Mouse (Mus musculus) cerebellum, adult 8-10 months (tissue): Measurements from ENCODE around the gene Trim71.
A peak's percentile ranks its signal among the peaks of the same experiment; 100 is the strongest.

Experiments used
- DNase-seq: peaks from one replicate; pipeline ENCODE4 v3.0.0; 2022

Gene Trim71

DNA sequence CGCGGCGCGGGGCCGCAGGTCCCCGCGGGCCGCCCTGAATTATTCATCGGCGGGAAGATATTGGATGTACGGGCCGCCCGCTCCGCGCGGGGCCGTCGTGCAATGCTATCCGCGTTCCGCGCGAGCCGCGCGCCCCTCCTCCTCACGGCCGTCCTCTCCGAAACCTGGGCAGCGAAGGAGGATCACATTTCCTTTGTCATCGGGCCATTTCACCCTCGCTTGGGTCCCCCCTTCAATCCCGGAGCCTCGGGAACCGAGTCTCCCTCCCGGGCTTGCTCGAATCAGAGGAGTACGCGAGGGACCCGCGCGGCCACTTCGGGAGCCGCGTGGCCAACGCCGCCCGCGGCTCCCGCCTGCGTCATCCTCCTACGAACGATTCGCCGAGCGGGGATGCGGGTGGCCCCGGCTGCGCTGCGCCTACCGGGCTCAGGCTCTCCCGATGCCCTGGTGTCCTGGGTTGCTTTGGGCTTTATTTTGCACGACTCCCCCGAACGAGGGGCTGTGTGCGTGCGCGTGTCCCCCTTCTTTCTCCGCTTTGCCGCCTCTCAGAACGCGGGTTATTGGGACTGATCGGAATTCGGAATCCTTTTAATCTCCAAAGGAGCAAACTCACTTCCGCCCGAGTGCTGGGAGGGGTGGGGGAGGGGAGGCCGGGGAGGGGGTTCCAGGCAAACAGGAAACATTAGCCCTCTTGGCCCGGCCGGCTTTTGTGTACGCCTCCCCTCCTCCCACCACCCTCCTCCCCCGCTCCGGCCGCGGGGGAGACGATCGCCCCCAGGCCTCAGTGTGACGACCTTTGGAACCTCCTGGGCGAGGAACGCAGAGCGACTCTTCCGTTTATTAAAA, at the start of gene Trim71:
Gene Trim71, minus strand, starts transcription at position 609 of the 846 bp plus-strand sequence.
- DNase-seq, result no peak

DNA sequence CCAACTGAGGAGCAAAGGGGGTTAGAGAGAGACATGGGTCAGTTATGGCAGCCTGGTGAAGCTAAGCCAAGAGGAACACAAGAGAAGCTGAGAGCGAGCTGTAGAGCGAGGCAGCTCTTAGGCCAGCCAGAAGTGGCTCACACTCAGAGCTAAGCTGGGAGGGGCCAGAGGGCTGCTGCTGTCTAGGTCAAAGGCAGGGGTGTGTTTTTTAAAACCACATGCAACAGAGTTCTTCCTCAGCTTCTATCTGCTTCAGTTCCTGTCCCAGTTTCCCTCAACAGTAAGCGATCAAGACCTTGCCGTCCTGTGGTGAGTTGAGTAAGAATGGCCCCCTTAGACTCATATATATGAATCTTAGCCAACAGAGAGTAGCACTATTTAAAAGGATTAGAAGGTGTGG, 48.9 kb upstream of the Trim71 start:
- DNase-seq, result no peak

DNA sequence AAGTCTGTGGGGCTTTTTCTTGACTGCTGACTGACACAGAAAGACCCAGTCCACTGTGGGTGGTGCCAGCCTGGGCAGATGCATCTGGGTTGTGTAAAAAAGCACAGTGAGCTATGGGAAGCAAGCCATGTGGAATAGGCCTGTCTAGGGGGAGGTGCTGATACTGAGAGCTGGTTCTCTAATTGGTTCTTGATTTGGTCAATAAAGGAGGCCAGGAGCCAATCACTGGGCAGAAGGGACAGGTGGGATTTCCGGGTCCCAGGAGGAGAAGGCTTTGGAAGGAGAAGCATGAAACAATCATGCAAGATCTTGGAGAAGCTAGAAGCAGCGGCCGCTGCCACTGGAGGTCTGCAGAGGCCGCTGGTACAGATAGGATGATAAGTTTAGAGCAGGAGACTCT, 48.4 kb upstream of the Trim71 start:
- DNase-seq, result no peak

DNA sequence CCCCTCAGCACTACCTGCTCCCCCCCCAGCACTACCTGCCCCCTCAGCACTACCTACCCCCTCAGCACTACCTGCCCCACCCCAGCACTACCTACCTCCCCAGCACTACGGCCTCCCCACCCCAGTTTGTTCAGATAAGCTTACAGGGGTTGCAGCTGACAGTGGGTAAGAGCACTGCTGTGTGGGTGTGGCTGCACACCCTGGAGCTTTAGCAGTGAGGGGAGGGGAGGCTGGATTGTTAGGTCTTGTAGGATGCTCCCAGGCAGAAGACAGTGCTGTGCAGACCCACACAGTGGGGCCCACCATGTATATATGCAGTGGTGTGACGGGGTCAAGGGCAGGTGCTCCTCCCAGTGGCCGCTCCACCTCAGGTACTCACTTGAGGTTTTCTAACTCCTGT, 46.1 kb upstream of the Trim71 start:
- no peak for DNase-seq

DNA sequence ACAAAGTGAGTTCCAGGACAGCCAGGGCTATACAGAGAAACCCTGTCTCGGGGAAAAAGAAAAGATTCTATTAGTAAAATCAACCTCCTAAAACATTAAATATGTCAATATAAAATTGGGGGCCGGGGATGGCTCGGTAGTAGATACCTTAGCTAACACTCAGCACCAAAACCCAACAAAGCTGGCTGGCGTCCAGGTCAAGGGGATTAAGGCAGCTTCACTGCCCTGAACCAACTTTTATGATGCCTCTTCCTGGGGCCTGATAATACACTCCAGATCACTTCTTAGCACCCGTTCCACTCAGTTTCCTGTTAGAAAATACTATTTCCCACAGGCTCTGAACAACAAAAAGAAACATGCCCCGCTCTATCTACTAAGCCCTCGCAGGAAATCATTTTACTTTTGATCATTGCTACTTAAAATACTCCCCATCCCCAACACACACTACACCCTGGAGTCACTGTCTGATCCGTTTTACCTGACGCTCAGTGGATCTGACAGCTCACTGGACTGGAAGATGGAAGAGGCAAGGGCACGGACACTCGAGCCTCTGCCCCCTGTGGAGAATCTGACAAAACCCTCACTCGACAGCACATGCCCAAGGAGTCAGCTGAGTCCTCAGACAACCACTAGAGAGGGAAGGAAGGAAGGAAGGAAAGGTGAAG, 39.8 kb upstream of the Trim71 start:
- DNase-seq, result peak; percentile 38

DNA sequence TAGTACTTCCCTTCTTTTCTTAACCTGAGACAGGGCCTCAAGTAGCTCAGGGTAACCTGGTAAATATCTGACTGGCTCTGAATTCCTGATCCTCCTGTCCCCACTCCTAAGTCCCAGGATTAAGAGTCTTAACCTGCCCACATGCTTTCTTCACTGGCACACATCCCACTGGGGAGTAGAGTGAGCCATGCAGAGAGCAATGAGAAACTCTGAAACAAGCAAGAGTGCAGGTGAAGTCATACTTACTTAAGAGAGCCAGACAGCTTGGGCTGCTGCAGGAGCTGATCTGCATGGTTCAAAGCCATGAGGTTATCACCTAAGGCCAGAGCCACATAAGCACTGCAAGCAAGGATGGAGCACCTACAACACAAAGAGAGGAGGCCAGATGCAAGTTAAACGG, 36.9 kb upstream of the Trim71 start:
- no peak for DNase-seq

DNA sequence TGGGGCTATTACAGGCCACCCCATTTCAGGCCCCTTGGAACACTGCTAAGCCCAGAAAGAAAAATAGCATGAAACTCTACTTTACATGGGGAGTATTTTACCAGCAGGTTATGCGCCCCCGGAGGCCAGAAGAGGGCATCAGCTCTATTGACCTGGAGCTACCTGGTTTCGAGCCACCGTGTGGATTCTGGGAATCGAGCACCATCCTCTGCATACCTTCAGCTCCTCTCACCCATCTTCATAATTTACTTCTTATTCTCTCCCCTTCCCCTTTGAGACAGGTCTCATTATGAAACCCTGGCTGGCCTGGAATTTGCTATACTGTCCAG, 20.8 kb upstream of the Trim71 start:
- no peak for DNase-seq

DNA sequence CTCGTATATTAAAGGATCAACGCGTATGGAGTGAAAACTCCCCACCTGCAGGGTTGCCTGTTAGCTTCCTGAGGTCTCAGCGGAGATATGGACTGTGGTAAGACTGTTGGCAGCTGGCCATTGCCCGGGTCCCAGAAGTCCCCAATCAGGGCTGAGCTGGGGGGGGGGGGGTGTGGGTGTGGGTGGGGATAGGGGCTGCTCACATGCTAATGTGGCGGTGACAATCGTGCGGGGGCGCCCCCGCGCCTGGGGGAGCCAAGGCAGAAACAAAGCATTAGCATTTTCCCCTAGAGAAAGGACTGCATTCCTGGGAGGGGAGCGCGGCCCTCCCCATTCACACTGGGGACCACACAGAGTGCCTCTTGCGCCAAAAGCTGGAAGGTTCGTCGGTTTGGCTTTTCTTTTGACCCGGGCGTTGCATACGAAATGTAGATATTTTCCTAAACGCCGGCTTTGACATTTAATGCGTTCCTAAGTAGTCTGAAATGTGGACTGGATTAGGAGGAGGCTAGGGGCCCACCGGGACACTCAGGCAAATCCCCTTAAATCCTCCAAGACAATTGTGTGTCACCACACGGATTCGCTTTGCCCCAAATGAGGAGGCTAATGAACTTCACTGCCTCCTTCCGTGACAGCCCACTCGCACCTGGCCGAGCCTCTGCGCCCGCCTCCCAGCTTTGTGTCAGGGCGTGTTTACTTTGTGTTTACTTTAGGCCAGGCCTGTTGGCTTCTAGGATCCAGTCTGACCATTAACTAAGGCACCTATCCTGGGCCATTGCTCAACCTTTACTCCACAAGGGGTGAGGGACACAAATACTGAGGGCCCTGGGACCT, 20.2 kb upstream of the Trim71 start:
- no peak for DNase-seq

DNA sequence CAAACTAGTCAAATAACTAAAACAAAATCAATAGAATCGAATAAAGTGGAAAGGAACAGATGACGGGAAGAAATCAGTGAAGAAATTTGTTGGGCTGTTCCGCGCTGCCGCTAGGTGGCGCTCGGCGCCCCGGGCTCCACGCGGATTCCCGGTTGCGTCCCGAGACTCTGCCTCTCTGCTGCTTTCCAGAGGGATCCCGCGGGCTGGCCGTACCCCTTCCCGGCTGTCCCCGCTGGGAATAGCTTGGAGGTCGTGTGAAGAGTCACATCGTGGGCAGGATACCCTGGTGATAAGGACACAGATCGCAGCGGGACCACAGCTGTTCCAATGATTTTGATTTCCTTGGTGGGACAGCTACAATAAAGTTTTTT, 19.6 kb upstream of the Trim71 start:
- DNase-seq, result peak; percentile 43

DNA sequence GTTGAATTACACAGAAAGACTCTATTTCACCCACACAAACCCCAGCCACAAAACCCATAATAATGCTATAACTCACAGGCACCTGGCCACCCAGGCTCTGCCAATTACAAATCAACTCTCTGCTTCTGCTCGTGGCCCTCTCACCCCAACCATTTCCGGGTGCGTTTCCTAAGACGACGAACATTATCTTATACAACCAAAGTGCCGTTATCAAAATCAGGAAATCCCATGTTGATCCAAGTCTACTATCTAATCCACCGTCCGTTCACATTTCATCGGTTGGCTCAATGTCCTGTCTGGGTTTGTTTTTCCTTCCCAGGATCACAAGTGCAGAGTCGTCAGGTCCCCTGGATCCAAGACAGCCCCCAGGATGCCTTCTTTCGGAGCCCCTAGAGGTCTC, 14.5 kb upstream of the Trim71 start:
- no peak for DNase-seq

DNA sequence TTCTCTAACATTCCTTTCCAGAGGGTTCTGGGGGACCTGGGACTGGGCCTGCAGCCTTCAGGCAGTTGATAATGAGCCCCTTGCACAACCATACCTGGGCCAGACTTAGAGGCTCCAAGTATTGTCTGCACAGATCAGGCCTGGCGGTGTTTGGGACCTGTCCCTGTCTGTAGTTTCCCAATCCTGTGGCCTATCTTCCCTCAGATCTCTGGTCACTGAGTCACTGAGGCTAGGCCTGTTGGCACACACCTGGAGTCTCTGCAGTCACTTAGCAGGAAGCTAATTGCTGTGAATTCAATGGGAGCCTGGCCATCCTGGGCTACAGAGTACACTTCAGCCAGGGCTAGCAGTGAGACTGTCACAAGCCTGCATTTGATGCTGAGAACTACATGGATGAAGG, 11.8 kb upstream of the Trim71 start:
- no peak for DNase-seq

DNA sequence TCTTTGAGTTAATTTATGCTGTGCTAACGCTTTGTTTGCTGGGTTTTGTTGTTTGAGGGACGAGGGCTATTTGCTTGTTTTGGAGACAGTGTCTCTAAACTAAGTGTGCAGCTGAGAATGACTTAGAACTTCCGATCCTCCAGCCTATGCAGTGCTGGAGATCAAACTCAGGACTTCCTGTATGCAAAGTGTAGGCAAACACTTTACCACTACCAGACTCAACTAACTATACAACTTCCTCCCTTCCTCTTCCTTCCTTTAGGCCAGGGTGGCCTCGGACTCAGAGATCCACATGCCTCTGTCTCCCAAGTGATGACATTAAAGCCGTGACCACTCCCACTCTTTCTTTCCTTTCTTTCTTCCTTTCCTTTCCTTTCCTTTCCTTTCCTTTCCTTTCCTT, 9.4 kb upstream of the Trim71 start:
- no peak for DNase-seq

DNA sequence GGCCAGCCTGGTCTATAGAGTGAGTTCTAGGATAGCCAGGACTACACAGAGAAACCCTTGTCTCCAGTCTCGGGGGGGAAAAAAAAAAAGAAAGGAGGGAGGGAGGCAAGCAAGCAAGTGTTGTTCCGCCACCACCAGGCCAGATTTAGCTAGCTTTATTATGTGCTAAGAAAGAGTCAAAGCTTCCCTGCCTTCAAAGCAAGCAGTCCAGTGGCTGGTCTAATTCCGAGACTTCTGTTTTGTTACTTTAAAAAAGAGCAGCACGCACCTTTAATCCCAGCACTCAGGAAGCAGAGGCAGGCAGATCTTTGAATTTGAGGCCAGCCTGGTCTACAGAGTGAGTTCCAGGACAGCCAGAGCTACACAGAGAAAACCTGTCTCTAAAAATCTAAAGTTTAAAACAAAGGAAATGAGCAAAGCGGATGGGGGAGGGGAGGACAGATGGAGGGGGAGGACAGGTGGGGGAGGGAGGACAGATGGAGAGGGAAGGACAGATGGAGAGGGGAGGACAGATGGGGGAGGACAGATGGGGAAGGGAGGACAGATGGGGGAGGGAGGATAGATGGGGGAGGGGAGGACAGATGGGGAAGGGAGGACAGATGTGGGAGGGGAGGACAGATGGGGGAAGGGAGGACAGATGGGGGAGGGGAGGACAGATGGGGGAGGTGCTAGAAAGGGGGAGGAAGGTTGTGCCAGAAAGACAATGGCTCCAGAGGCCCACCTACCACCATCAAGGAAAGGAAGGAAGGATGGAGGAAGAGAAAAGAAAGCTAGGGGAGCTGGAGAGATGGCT, 4.7 kb upstream of the Trim71 start:
- no peak for DNase-seq

DNA sequence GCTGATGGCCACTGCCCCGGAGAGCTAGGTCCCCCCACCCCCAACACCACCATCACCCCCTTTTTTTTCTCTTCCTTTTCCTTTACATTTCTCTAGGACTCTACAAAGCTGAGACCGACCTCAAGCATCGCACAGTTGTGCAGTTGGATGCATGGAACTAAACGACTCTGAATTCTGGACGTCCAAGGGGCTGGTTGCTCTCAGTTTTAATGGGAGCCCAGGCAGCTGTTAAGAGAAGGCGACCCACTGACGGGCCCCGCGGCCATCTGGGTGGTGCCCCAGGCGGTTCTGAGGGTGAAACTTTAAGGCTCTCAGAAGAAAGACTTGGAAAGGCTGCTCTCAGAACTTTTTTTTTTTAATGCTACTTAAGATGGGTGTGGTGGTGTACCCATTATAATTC, 498 bp upstream of the Trim71 start:
- no peak for DNase-seq

DNA sequence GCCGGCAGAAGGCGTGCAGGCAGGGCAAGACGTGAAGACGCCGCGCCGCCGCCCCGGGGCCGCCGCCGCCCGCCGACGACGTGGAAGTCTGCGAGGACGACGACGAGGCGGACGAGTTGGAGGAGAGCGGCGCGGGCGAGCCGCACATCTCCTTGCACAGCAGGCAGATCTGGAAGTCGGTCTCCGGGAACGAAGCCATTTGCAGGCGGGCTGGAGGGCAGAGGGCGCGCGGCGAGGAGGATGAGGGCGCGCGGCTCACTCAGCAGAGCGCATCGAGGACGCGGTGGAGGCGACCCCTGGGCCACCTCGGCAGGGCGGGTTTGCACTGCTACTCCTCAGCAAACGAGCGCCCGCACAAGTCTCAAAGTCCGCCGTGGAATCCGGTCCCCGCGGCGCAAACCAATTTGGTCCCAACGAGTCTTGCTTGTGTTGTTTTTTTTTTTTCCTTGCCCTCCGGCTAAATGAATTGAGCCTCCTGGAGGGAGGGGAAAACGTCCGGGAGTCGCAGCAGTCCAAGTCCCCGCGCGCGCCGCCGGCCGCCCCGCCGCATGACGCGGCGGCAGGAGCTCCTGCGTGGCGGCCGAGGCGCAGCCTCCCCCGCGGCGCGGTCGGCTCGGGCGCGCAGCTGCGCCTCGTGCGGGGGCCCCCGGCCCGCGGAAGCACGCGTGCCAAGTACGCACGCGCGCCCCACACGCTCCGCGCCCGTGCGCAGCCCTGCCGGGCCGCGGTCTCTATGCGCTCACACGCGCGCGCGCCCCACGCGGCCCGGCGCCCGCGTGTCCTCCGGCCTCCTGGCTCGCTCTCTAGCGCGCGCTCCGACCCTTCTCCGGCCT, 1.0 kb downstream of the Trim71 start:
- DNase-seq, result no peak

DNA sequence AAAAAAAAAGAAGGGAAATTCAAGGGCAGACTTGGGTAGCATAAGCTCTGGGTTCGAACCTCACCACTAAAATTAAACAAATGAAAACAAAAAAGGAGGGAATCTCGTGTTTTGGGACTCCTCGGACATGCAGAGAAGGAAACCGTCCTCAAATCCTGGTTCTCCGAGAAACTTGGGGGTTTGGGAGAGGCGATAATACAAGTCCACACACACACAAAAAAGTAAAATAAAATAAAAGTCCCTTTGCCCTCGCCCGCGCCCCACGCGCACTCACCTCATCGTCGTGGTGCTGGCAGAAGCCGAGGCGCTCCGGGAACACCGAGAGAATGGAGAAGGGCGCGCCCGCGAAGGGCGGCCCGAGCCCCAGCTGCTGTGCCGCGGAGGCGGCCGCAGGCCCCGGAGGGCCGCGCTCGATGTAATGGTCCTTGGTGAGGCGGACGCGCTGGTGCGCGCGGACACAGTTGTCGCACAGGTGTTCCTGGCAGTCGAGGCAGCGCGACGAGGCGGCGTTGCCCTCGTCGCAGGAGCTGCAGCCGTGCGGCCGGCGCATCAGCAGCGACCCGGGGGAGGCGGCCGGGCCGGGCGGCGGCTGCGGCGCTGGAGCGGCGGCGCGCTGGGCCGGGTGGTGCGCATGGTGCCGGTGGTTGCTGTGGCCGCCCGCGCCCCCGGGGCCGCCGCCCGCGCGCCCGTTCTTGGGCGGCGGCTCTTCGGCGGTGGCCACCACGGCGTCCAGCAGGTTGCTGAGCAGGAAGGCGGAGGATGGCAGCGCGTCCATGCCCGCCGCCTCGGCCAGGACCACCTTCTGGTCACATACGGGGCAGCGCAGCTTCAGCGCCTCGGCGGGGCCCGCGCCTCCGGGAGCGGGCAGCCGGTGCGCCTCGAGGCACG, 1.9 kb downstream of the Trim71 start:
- no peak for DNase-seq

DNA sequence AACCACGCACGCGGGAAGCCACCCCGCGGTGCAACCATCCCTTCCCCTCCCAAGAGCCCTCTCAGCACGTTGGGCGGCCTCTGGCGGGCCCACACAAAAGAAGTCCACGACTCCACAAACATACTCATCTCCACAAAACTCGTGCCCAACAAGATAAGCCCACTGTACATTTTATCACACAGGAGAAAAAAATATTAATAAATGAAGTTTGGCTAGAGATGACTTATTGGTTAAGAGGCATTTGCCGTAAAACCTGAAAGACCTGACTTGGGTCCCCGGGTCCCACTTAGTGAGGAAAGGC, 2.5 kb downstream of the Trim71 start:
- no peak for DNase-seq

DNA sequence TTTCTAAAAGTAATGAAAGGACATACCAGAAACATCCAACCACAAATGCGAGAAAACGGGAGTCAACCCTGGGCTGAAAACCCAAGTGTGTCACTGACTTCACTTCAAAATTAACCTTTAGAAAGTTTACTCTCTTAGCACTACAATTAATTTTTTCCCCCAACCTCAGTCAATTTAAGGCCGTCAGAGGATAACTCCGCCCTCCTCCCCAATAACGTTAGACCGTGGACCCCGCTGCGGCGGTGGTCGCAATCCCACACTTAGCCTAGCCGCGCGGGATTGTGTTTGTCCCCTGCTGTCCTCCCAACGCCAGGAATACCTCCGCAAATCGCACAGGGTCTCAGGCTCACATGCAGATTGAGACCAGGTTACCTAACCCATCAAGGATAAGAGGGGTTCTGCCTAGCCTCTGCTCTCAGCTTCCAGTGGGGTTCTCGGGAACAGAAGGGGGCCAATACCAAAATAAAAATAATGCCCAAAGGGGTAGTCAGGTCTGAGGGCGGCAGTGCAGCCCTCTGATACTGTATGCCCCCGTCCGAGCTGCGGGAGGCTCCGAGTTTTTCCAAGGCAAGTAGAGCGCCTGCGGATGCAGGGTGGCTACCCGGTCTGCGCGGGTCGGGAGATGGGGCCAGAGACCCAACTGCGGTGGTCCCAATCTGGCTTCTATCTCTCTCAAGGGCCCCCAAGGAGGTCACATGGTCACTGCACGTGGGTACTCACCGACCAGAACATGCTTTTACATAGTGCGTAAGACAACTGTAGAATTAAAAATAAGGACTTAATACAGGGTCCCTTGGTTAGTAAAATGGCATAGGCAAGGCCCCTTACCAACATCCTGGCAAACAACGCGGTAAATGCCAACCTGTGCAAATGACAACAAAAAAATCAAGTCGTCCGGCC, 3.1 kb downstream of the Trim71 start:
- no peak for DNase-seq

DNA sequence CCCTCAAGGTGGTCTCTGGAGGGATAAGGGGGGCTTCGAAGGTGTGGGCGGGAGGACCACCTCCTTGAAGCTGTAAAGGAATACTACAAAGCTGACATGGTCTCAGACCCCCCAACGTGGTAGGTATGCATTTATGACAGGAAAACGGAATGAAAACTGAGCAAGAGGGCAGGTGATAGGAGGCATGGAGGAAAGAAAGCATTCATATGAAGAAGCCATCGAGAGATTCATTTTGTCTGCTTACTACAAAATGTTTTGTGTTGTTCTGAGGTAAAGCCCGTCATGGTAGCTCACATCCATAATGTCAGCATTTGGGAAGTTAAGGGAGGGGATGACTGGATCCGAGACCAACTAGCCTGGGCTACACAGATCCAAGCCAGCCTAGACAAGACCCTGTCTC, 4.0 kb downstream of the Trim71 start:
- DNase-seq, result no peak

DNA sequence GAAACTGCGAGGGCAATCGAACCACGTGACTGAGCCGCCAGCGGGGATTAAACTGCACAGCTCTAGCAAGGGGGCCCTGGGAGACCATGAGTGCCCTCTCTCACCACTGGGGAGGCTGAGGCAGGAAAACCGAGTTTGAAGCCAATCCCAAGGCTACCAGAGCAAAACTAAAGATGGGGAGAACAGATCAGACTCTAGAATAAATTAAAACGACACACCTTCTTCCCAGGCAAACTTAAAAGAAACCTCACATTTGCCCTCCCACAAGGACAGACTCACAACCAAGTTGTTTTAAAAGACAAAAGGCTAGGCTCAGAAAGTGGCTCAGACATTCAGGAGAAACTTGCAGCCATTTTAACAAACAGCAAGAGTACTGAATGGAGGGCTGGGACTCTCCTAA, 7.1 kb downstream of the Trim71 start:
- DNase-seq, result no peak
